Mouse (Mus musculus) kidney, embryonic 14.5 days (tissue): ENCODE data around the gene Mylk. TPM values are rescaled to one million over a fixed set of nuclear protein-coding genes. Genes with fewer than 3 reads are reported as not detected.

ENCODE experiments used
- ATAC-seq: fragments of 200-750 bp; cut with Nextera tagmentation; 2 replicates; pipeline ENCODE4 v1.8.0; 2017; ENCODE audit warnings: moderate number of reproducible peaks, mild to moderate bottlenecking, moderate TSS enrichment, moderate library complexity; ENCODE audit not compliant: low FRiP score, low TSS enrichment
- H3K27ac ChIP-seq: fragments of 300-500 bp; sonication (generic); 2 replicates; pipeline ENCODE4 v1.5.1; 2014; ENCODE audit warnings: low read depth, mild to moderate bottlenecking, low read length, moderate library complexity, mixed read lengths
- H3K27me3 ChIP-seq: fragments of 300-500 bp; sonication (generic); 2 replicates; pipeline ENCODE4 v1.6.1; 2014; ENCODE audit warnings: mild to moderate bottlenecking, low read length; ENCODE audit not compliant: control insufficient read depth, insufficient read depth
- H3K36me3 ChIP-seq: fragments of 300-500 bp; sonication (generic); 2 replicates; pipeline ENCODE4 v1.6.1; 2014; ENCODE audit warnings: low read length, mixed read lengths; ENCODE audit not compliant: control insufficient read depth, insufficient read depth
- H3K4me1 ChIP-seq: fragments of 300-500 bp; sonication (generic); 2 replicates; pipeline ENCODE4 v1.6.1; 2014; ENCODE audit warnings: low read length, mixed read lengths; ENCODE audit not compliant: control insufficient read depth, insufficient read depth
- H3K4me2 ChIP-seq: fragments of 300-500 bp; sonication (generic); replicated peaks from 2 replicates; pipeline ENCODE4 v1.6.1; 2014; ENCODE audit warnings: low read depth, mild to moderate bottlenecking, low read length
- H3K4me3 ChIP-seq: fragments of 300-500 bp; sonication (generic); 2 replicates; pipeline ENCODE4 v1.5.1; 2014; ENCODE audit warnings: mild to moderate bottlenecking, low read length
- H3K9ac ChIP-seq: fragments of 300-500 bp; sonication (generic); 2 replicates; pipeline ENCODE4 v1.6.1; 2014; ENCODE audit warnings: low read depth, mild to moderate bottlenecking, low read length, moderate library complexity
- H3K9me3 ChIP-seq: fragments of 300-500 bp; sonication (generic); 2 replicates; pipeline ENCODE4 v1.6.1; 2016; ENCODE audit warnings: low read length; ENCODE audit not compliant: control insufficient read depth
- WGBS: fragments of 180-500 bp; shearing (Covaris S2); extraction: QIAGEN DNeasy Blood & Tissue Kit; methylation state at CpG from one replicate; pipeline ENCODE4 v1.1.7; 2014; 5-methylcytosine and 5-hydroxymethylcytosine counted together
- polyA plus RNA-seq: library from polyadenylated mRNA; unstranded; fragments of >200 nt; fragmentation: Nextera tagmentation; extraction: Ambion mirVana; gene quantifications from 2 replicates; pipeline ENCODE4 v1.2.1, GENCODE M21; 2014

Gene Mylk
- polyA plus RNA-seq, 1 experiment from 2014 or later: 34.0 TPM

GRCm38 (mm10) chr16:34921319-34921718 is 176.3 kb downstream of the Mylk start:
- H3K4me3 ChIP-seq: peak overlapping the region; percentile 25; the same call in 1 of the 2 replicates
- no peaks in the 10 kb centered on the region for H3K9me3 ChIP-seq
- peak overlapping the region; percentile 40; the same call in 1 of the 2 replicates for H3K9ac ChIP-seq
- H3K4me1 ChIP-seq: peaks cover 50% of the 10 kb centered on the region
- peak; percentile 13; the same call in 1 of the 2 replicates for ATAC-seq
- H3K27me3 ChIP-seq: no peaks in the 10 kb centered on the region
- H3K4me2 ChIP-seq: peak overlapping the region; percentile 43
- 44% methylated on average over 10 of the region's 10 CpGs for WGBS
- no peaks in the 10 kb centered on the region for H3K36me3 ChIP-seq
- H3K27ac ChIP-seq: peak overlapping the region; percentile 86

- no peaks in the 10 kb centered on the region for H3K9me3 ChIP-seq
- peak overlapping the region; percentile 43 for H3K4me2 ChIP-seq
- H3K9ac ChIP-seq: peak overlapping the region; percentile 38; the same call in 1 of the 2 replicates
- no peak for ATAC-seq
- no peaks in the 10 kb centered on the region for H3K36me3 ChIP-seq
- WGBS: 71% methylated on average over 9 of the region's 9 CpGs
- peak overlapping the region; percentile 17; the same call in 1 of the 2 replicates for H3K4me3 ChIP-seq
- H3K4me1 ChIP-seq: peaks cover 56% of the 10 kb centered on the region
- H3K27ac ChIP-seq: no peak overlapping the region
- H3K27me3 ChIP-seq: no peaks in the 10 kb centered on the region
Observed at GRCm38 (mm10) chr16:34923630-34924029, 178.6 kb downstream of the Mylk start.

- ATAC-seq: no peak
- peaks cover 56% of the 10 kb centered on the region for H3K4me1 ChIP-seq
- H3K27me3 ChIP-seq: no peaks in the 10 kb centered on the region
- 81% methylated on average over 5 of the region's 5 CpGs for WGBS
- H3K27ac ChIP-seq: peak overlapping the region; percentile 37; the same call in 1 of the 2 replicates
- H3K9me3 ChIP-seq: no peaks in the 10 kb centered on the region
- no peak overlapping the region for H3K9ac ChIP-seq
- no peaks in the 10 kb centered on the region for H3K36me3 ChIP-seq
- peak overlapping the region; percentile 17; the same call in 1 of the 2 replicates for H3K4me3 ChIP-seq
- peak overlapping the region; percentile 43 for H3K4me2 ChIP-seq
Observed at GRCm38 (mm10) chr16:34924324-34924723, 179.3 kb downstream of the Mylk start.

GRCm38 (mm10) chr16:34924937-34925618 is 180.1 kb downstream of the Mylk start:
- H3K4me3 ChIP-seq: no peak overlapping the region
- no peak for ATAC-seq
- H3K4me2 ChIP-seq: peak overlapping the region; percentile 22
- H3K27ac ChIP-seq: peak overlapping the region; percentile 55; the same call in 1 of the 2 replicates
- whole genome bisulfite sequencing: 55% methylated on average over 6 of the region's 6 CpGs
- H3K9me3 ChIP-seq: no peaks in the 10 kb centered on the region
- no peaks in the 10 kb centered on the region for H3K27me3 ChIP-seq
- H3K9ac ChIP-seq: peak overlapping the region; percentile 40; the same call in 1 of the 2 replicates
- no peaks in the 10 kb centered on the region for H3K36me3 ChIP-seq
- H3K4me1 ChIP-seq: peaks cover 49% of the 10 kb centered on the region

GRCm38 (mm10) chr16:34926531-34927435 is 181.8 kb downstream of the Mylk start:
- WGBS: 70% methylated on average over 8 of the region's 9 CpGs
- Histone ChIP-seq H3K4me3 (no peak overlapping the region), H3K27me3 (no peaks in the 10 kb centered on the region), H3K9ac (no peak overlapping the region), H3K9me3 (no peaks in the 10 kb centered on the region), H3K4me2 (no peak overlapping the region), H3K4me1 (peaks cover 33% of the 10 kb centered on the region), H3K36me3 (no peaks in the 10 kb centered on the region), H3K27ac (peak overlapping the region; percentile 77)
- no peak for ATAC-seq

- H3K9me3 ChIP-seq: no peaks in the 10 kb centered on the region
- H3K4me1 ChIP-seq: peaks cover 32% of the 10 kb centered on the region
- no peak overlapping the region for H3K4me3 ChIP-seq
- H3K4me2 ChIP-seq: no peak overlapping the region
- no peak overlapping the region for H3K9ac ChIP-seq
- 63% methylated on average over 8 of the region's 8 CpGs for WGBS
- H3K27me3 ChIP-seq: no peaks in the 10 kb centered on the region
- H3K27ac ChIP-seq: peak overlapping the region; percentile 24; the same call in 1 of the 2 replicates
- ATAC-seq: no peak
- H3K36me3 ChIP-seq: no peaks in the 10 kb centered on the region
Observed at GRCm38 (mm10) chr16:34929686-34930085, 184.7 kb downstream of the Mylk start.

- 72% methylated on average over 7 of the region's 7 CpGs for WGBS
- no peaks in the 10 kb centered on the region for H3K27me3 ChIP-seq
- peaks cover 29% of the 10 kb centered on the region for H3K4me1 ChIP-seq
- no peak for ATAC-seq
- no peak overlapping the region for H3K4me2 ChIP-seq
- H3K4me3 ChIP-seq: no peak overlapping the region
- no peaks in the 10 kb centered on the region for H3K36me3 ChIP-seq
- H3K9me3 ChIP-seq: no peaks in the 10 kb centered on the region
- no peak overlapping the region for H3K9ac ChIP-seq
- H3K27ac ChIP-seq: peak overlapping the region; percentile 24
Observed at GRCm38 (mm10) chr16:34930110-34930509, 185.1 kb downstream of the Mylk start.

GRCm38 (mm10) chr16:34931306-34931705 is 186.3 kb downstream of the Mylk start:
- no peaks in the 10 kb centered on the region for H3K27me3 ChIP-seq
- H3K36me3 ChIP-seq: no peaks in the 10 kb centered on the region
- no peak for ATAC-seq
- H3K9ac ChIP-seq: no peak overlapping the region
- H3K27ac ChIP-seq: no peak overlapping the region
- no peak overlapping the region for H3K4me3 ChIP-seq
- peaks cover 27% of the 10 kb centered on the region for H3K4me1 ChIP-seq
- H3K9me3 ChIP-seq: no peaks in the 10 kb centered on the region
- WGBS: 76% methylated on average over 2 of the region's 2 CpGs
- H3K4me2 ChIP-seq: no peak overlapping the region
